In the genomic region with DNA sequence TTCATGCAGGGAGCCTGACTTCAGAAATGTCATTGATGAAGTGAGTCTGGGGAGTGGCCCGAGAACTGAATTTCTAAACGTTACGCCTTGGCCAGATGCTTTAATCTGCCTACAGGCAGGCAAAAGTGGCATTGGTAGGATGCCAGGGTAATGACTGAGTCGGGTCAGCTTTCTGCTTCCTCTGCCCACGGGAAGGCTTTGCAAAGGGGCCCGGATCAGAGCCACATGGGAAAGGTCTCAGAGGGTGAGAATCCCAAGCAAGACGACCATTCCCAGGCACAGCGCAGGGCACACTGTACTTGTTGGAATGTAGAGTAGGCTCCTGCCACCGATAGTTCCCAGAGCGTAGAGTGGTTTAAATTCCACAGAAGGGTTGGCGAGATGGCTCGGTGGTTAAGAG, we compare ENCODE assay signal across 15 mouse cellular contexts.
DNase-seq lines count a peak whose midpoint lies in the region; ATAC-seq and TF ChIP-seq lines count a peak whose summit lies in the region.
"Had no signal": no experiment of that assay in that cellular context is flagged by ENCODE, and none has a peak within 500 bp of the region (broad histone marks: within the 10 kb centered on the region; RNA-seq: fewer than 3 reads in every experiment).

No protein-coding gene starts in this region.

- H3K4me2 ChIP-seq in neural tube, embryonic 11.5 days (ENCODE audit: low read depth) = no peak overlapping the region
- peak overlapping the region; percentile 18 for H3K4me2 ChIP-seq in heart, embryonic 16.5 days (ENCODE audit: low read depth, low read length)
- H3K4me2 ChIP-seq in myocyte (ENCODE audit: low read depth) = peak overlapping the region; percentile 60
- H3K4me2 ChIP-seq: embryonic facial prominence, embryonic 13.5 days; liver, embryonic 11.5 days; midbrain, embryonic 12.5 days had no signal

- intact Hi-C loops in heart, postnatal 36 days (cut with DNase I) = loop anchor here (5.0 kb wide), 1 partner anchor 126 kb away; no protein-coding TSS in a partner anchor
- intact Hi-C loops in left cerebral cortex, postnatal 14 days (cut with DNase I) = no loop called here

- peak; percentile 22 to 49 for DNase-seq in heart, adult 18-20 months
- no peak for DNase-seq in heart, postnatal 36 days
- peak; percentile 20 for DNase-seq in neural tube, embryonic 11.5 days (ENCODE audit: low spot score)
- DNase-seq in neural tube, embryonic 10.5 days (ENCODE audit: extremely low spot score, low spot score) = no peak
- no peak for DNase-seq in left cerebral cortex, postnatal 14 days (ENCODE audit: low spot score in 2 of 2)
- DNase-seq in frontal cortex, adult 2 months (ENCODE audit: extremely low spot score in 1 of 2, low spot score in 1 of 2) = no peak
- DNase-seq: adrenal gland, postnatal 10 days; cerebellum, adult 11 months; gastrocnemius, postnatal 25 days; thymus, adult 18-20 months had no signal

- 54% methylated on average over 12 of the region's 12 CpGs for WGBS in neural tube, embryonic 11.5 days
- 22% methylated on average over 12 of the region's 12 CpGs for WGBS in heart, embryonic 16.5 days

- 0 out of 2 replicates have a peak, but pooled peaks cover 5% of the 10 kb centered on the region for H3K27me3 ChIP-seq in neural tube, embryonic 11.5 days (ENCODE audit: control insufficient read depth, insufficient read depth, low read length)
- peaks cover 6% of the 10 kb centered on the region; the same call in 1 of the 2 replicates for H3K27me3 ChIP-seq in heart, embryonic 16.5 days (ENCODE audit: control insufficient read depth, insufficient read depth, low read length)
- no peaks in the 10 kb centered on the region for H3K27me3 ChIP-seq in myocyte (ENCODE audit: control insufficient read depth, insufficient read depth, insufficient read length)
- H3K27me3 ChIP-seq: embryonic facial prominence, embryonic 13.5 days had no signal

- no peak overlapping the region for H3K27ac ChIP-seq in neural tube, embryonic 11.5 days (ENCODE audit: low read depth, low read length)
- H3K27ac ChIP-seq in heart, embryonic 16.5 days (ENCODE audit: low read length) = peak overlapping the region; percentile 85
- H3K27ac ChIP-seq: midbrain, embryonic 12.5 days had no signal

- H3K36me3 ChIP-seq in neural tube, embryonic 11.5 days (ENCODE audit: control insufficient read depth, insufficient read depth, low read length) = no peaks in the 10 kb centered on the region
- H3K36me3 ChIP-seq in heart, embryonic 16.5 days (ENCODE audit: control insufficient read depth, insufficient read depth) = no peaks in the 10 kb centered on the region
- H3K36me3 ChIP-seq in myocyte (ENCODE audit: control insufficient read depth, insufficient read depth) = no peaks in the 10 kb centered on the region
- H3K36me3 ChIP-seq: embryonic facial prominence, embryonic 13.5 days; midbrain, embryonic 12.5 days had no signal

- no peak overlapping the region for H3K4me3 ChIP-seq in neural tube, embryonic 11.5 days (ENCODE audit: low read depth, low read length)
- H3K4me3 ChIP-seq in heart, embryonic 16.5 days (ENCODE audit: low read length) = no peak overlapping the region
- H3K4me3 ChIP-seq in myocyte = no peak overlapping the region
- H3K4me3 ChIP-seq: embryonic facial prominence, embryonic 13.5 days; midbrain, embryonic 12.5 days had no signal

- no peak for TF ChIP-seq POLR2A in myocyte (IDR thresholded peaks at IDR 0.05; ENCODE audit: insufficient read length, low read depth)

- ATAC-seq in neural tube, embryonic 11.5 days (ENCODE audit: insufficient read depth, low FRiP score, low TSS enrichment) = no peak
- no peak; the same call in 1 of the 2 replicates for ATAC-seq in heart, embryonic 16.5 days (replicated peaks; ENCODE audit: extremely low read depth, insufficient read depth, low FRiP score)

- H3K9ac ChIP-seq in neural tube, embryonic 11.5 days (ENCODE audit: low read length) = no peak overlapping the region
- H3K9ac ChIP-seq in heart, embryonic 16.5 days (ENCODE audit: low read length) = no peak overlapping the region
- H3K9ac ChIP-seq: embryonic facial prominence, embryonic 13.5 days; midbrain, embryonic 12.5 days had no signal

- no peak overlapping the region for H3ac ChIP-seq in myocyte (ENCODE audit: control insufficient read depth, insufficient read length)

- no peaks in the 10 kb centered on the region for H3K79me2 ChIP-seq in myocyte (ENCODE audit: control insufficient read depth, insufficient read depth)

- H3K9me3 ChIP-seq in neural tube, embryonic 11.5 days (ENCODE audit: control insufficient read depth, low read length) = no peaks in the 10 kb centered on the region
- H3K9me3 ChIP-seq in heart, embryonic 16.5 days (replicated peaks; ENCODE audit: control insufficient read depth, low read length) = no peaks in the 10 kb centered on the region
- H3K9me3 ChIP-seq: embryonic facial prominence, embryonic 13.5 days; midbrain, embryonic 12.5 days had no signal

- H3K4me1 ChIP-seq in neural tube, embryonic 11.5 days (ENCODE audit: control insufficient read depth, insufficient read depth, low read length) = peaks cover 22% of the 10 kb centered on the region
- peaks cover 43% of the 10 kb centered on the region for H3K4me1 ChIP-seq in heart, embryonic 16.5 days (ENCODE audit: control insufficient read depth, insufficient read depth, low read length)

TF ChIP-seq in myocyte, 11 proteins besides CTCF, POLR2A, EP300 and RAD21:
- TF ChIP-seq CEBPB (IDR thresholded peaks at IDR 0.05; ENCODE audit: insufficient read depth, poor library complexity, severe bottlenecking) (0 out of 2 replicates have a peak, but pooled peaks have one; percentile 9), USF1 (IDR thresholded peaks at IDR 0.05; ENCODE audit: low read depth) (no peak)

Comparison
In these comparisons a context has a peak if more than half of its experiments do, and no peak if none do; other contexts are left out.
1. DNase-seq: peak in heart, adult 18-20 months (2 of 2) and neural tube, embryonic 11.5 days (single experiment); none in heart, postnatal 36 days (0 of 2), neural tube, embryonic 10.5 days (single experiment), left cerebral cortex, postnatal 14 days (0 of 2) and frontal cortex, adult 2 months (0 of 2).